Mouse (Mus musculus): Measurements from ENCODE around the gene Slc4a8.

DNA sequence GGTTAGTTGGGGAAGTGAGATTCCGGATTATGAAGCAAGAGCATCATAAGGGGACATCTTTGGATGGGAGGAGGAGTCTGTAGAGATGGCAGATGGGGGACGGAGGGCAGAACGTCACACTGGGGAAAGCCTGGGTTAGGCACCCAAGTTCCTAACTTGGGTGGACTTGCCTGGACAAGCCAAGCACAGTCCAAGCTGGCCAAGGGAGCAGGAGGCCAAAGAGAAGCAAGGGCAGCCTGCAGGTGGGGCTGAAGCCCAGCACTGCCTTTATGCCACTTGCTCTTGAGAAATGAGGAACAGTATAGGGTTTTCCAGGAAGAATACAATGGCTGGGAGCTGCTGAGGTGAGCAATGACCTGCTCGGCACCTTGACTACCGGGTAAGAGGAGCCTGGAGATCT, 42.3 kb upstream of the Slc4a8 start:
- TF ChIP-seq CTCF (IDR thresholded peaks at IDR 0.05; ENCODE audit: extremely low read depth, insufficient read depth, insufficient read length, insufficient replicate concordance) = no peak
- no peak for TF ChIP-seq POLR2A (IDR thresholded peaks at IDR 0.05; ENCODE audit: low read depth, low read length)
